Mouse (Mus musculus) intestine, embryonic 14.5 days (tissue): ENCODE data around the gene Fhit. TPM values are rescaled to one million over a fixed set of nuclear protein-coding genes. Genes with fewer than 3 reads are reported as not detected.

ENCODE experiments used
- ATAC-seq: fragments of 200-750 bp; cut with Nextera tagmentation; replicated peaks from 2 replicates; pipeline ENCODE4 v1.8.0; 2017; ENCODE audit warnings: low read depth, moderate number of reproducible peaks, moderate TSS enrichment, moderate library complexity; ENCODE audit not compliant: low FRiP score, low TSS enrichment
- DNase-seq: peaks from one replicate; pipeline ENCODE4 v3.0.0-alpha.2; 2018; ENCODE audit warnings: low spot score
- H3K27ac ChIP-seq: fragments of 300-500 bp; sonication (generic); 2 replicates; pipeline ENCODE4 v1.5.1; 2014; ENCODE audit warnings: low read depth, mild to moderate bottlenecking, control low read depth
- H3K27me3 ChIP-seq: fragments of 300-500 bp; sonication (generic); replicated peaks from 2 replicates; pipeline ENCODE4 v1.6.1; 2014; ENCODE audit warnings: low read length, control low read depth; ENCODE audit not compliant: control insufficient read depth, insufficient read depth
- H3K36me3 ChIP-seq: fragments of 300-500 bp; sonication (generic); 2 replicates; pipeline ENCODE4 v1.6.1; 2014; ENCODE audit warnings: low read length, control low read depth; ENCODE audit not compliant: control insufficient read depth, insufficient read depth
- H3K4me1 ChIP-seq: fragments of 300-500 bp; sonication (generic); replicated peaks from 2 replicates; pipeline ENCODE4 v1.6.1; 2014; ENCODE audit warnings: low read length, control low read depth, mixed read lengths; ENCODE audit not compliant: control insufficient read depth, insufficient read depth
- H3K4me2 ChIP-seq: fragments of 300-500 bp; sonication (generic); 2 replicates; pipeline ENCODE4 v1.6.1; 2014; ENCODE audit warnings: low read length
- H3K4me3 ChIP-seq: fragments of 300-500 bp; sonication (generic); 2 replicates; pipeline ENCODE4 v1.5.1; 2014; ENCODE audit warnings: low read depth, low read length, control low read depth, mixed read lengths
- H3K9ac ChIP-seq: fragments of 300-500 bp; sonication (generic); 2 replicates; pipeline ENCODE4 v1.6.1; 2014; ENCODE audit warnings: mild to moderate bottlenecking, low read length
- H3K9me3 ChIP-seq: fragments of 300-500 bp; sonication (generic); 2 replicates; pipeline ENCODE4 v1.6.1; 2016; ENCODE audit warnings: low read length, control low read depth; ENCODE audit not compliant: control insufficient read depth
- WGBS: fragments of 180-500 bp; shearing (Covaris S2); extraction: QIAGEN DNeasy Blood & Tissue Kit; methylation state at CpG from one replicate; pipeline ENCODE4 v1.1.7; 2014; 5-methylcytosine and 5-hydroxymethylcytosine counted together
- polyA plus RNA-seq: library from polyadenylated mRNA; unstranded; fragments of >200 nt; fragmentation: Nextera tagmentation; extraction: Ambion mirVana; gene quantifications from 2 replicates; pipeline ENCODE4 v1.2.1, GENCODE M21; 2014

Gene Fhit
- polyA plus RNA-seq, 1 experiment from 2014 or later: 15.6 TPM

GRCm38 (mm10) chr14:10545916-10546315 lies 615.9 kb downstream of the Fhit start:
- Histone ChIP-seq H3K9me3 (no peaks in the 10 kb centered on the region), H3K9ac (no peak overlapping the region), H3K36me3 (no peaks in the 10 kb centered on the region), H3K4me2 (no peak overlapping the region), H3K27ac (no peak overlapping the region), H3K4me1 (no peaks in the 10 kb centered on the region), H3K4me3 (no peak overlapping the region), H3K27me3 (no peaks in the 10 kb centered on the region)
- ATAC-seq: no peak
- DNase-seq: no peak
- 47% methylated on average over 3 of the region's 3 CpGs for WGBS

- Histone ChIP-seq H3K4me2 (no peak overlapping the region), H3K27me3 (no peaks in the 10 kb centered on the region), H3K9me3 (no peaks in the 10 kb centered on the region), H3K9ac (no peak overlapping the region), H3K4me3 (no peak overlapping the region), H3K27ac (no peak overlapping the region), H3K4me1 (no peaks in the 10 kb centered on the region), H3K36me3 (no peaks in the 10 kb centered on the region)
- no peak for ATAC-seq
- DNase-seq: no peak
- 64% methylated on average over 2 of the region's 2 CpGs for WGBS
Measured at GRCm38 (mm10) chr14:10534862-10535261, 627.0 kb downstream of the Fhit start.

GRCm38 (mm10) chr14:10531748-10532500 lies 629.9 kb downstream of the Fhit start:
- DNase-seq: no peak
- no peak overlapping the region for H3K27ac ChIP-seq
- no peak overlapping the region for H3K4me2 ChIP-seq
- H3K4me1 ChIP-seq: no peaks in the 10 kb centered on the region
- H3K9me3 ChIP-seq: no peaks in the 10 kb centered on the region
- no peak overlapping the region for H3K4me3 ChIP-seq
- ATAC-seq: no peak
- H3K9ac ChIP-seq: no peak overlapping the region
- no peaks in the 10 kb centered on the region for H3K36me3 ChIP-seq
- 69% methylated on average over 8 of the region's 8 CpGs for WGBS
- no peaks in the 10 kb centered on the region for H3K27me3 ChIP-seq

GRCm38 (mm10) chr14:10526800-10527199 lies 635.0 kb downstream of the Fhit start:
- WGBS: 63% methylated on average over 2 of the region's 2 CpGs
- Histone ChIP-seq H3K9me3 (no peaks in the 10 kb centered on the region), H3K4me2 (no peak overlapping the region), H3K27ac (no peak overlapping the region), H3K36me3 (no peaks in the 10 kb centered on the region), H3K9ac (no peak overlapping the region), H3K27me3 (no peaks in the 10 kb centered on the region), H3K4me1 (no peaks in the 10 kb centered on the region), H3K4me3 (no peak overlapping the region)
- no peak for ATAC-seq
- DNase-seq: no peak

GRCm38 (mm10) chr14:10525786-10526185 lies 636.0 kb downstream of the Fhit start:
- Histone ChIP-seq H3K36me3 (no peaks in the 10 kb centered on the region), H3K27ac (no peak overlapping the region), H3K4me1 (no peaks in the 10 kb centered on the region), H3K27me3 (no peaks in the 10 kb centered on the region), H3K9ac (no peak overlapping the region), H3K9me3 (no peaks in the 10 kb centered on the region), H3K4me3 (no peak overlapping the region), H3K4me2 (no peak overlapping the region)
- DNase-seq: no peak
- 76% methylated on average over 4 of the region's 4 CpGs for WGBS
- ATAC-seq: no peak

GRCm38 (mm10) chr14:10514026-10514425 lies 647.8 kb downstream of the Fhit start:
- Histone ChIP-seq H3K27me3 (no peaks in the 10 kb centered on the region), H3K27ac (no peak overlapping the region), H3K4me2 (no peak overlapping the region), H3K4me1 (no peaks in the 10 kb centered on the region), H3K4me3 (no peak overlapping the region), H3K9me3 (no peaks in the 10 kb centered on the region), H3K36me3 (no peaks in the 10 kb centered on the region), H3K9ac (no peak overlapping the region)
- ATAC-seq (no peak), DNase-seq (no peak)

GRCm38 (mm10) chr14:10509252-10509651 lies 652.6 kb downstream of the Fhit start:
- Histone ChIP-seq H3K4me3 (no peak overlapping the region), H3K9me3 (no peaks in the 10 kb centered on the region), H3K27ac (no peak overlapping the region), H3K36me3 (no peaks in the 10 kb centered on the region), H3K27me3 (no peaks in the 10 kb centered on the region), H3K4me2 (no peak overlapping the region), H3K4me1 (no peaks in the 10 kb centered on the region), H3K9ac (no peak overlapping the region)
- DNase-seq (no peak), ATAC-seq (no peak)

- WGBS: 58% methylated on average over 1 of the region's 1 CpGs
- Histone ChIP-seq H3K4me1 (no peaks in the 10 kb centered on the region), H3K27ac (no peak overlapping the region), H3K4me3 (no peak overlapping the region), H3K4me2 (no peak overlapping the region), H3K27me3 (no peaks in the 10 kb centered on the region), H3K9me3 (no peaks in the 10 kb centered on the region), H3K9ac (no peak overlapping the region), H3K36me3 (no peaks in the 10 kb centered on the region)
- no peak for DNase-seq
- ATAC-seq: no peak
Measured at GRCm38 (mm10) chr14:10507560-10507959, 654.3 kb downstream of the Fhit start.

- H3K4me2 ChIP-seq: no peak overlapping the region
- no peak overlapping the region for H3K9ac ChIP-seq
- H3K27me3 ChIP-seq: no peaks in the 10 kb centered on the region
- no peak overlapping the region for H3K4me3 ChIP-seq
- no peaks in the 10 kb centered on the region for H3K36me3 ChIP-seq
- no peak for ATAC-seq
- WGBS: 82% methylated on average over 3 of the region's 3 CpGs
- no peak overlapping the region for H3K27ac ChIP-seq
- no peak for DNase-seq
- H3K4me1 ChIP-seq: no peaks in the 10 kb centered on the region
- H3K9me3 ChIP-seq: no peaks in the 10 kb centered on the region
Measured at GRCm38 (mm10) chr14:10485798-10486197, 676.0 kb downstream of the Fhit start.
